Mouse (Mus musculus): Measurements from ENCODE around the gene Smarca5. TPM values are rescaled to one million over a fixed set of nuclear protein-coding genes. Genes with fewer than 3 reads are reported as not detected.

Gene Smarca5
- polyA plus RNA-seq, 1 experiment from 2014 or later: 51.6 TPM

DNA sequence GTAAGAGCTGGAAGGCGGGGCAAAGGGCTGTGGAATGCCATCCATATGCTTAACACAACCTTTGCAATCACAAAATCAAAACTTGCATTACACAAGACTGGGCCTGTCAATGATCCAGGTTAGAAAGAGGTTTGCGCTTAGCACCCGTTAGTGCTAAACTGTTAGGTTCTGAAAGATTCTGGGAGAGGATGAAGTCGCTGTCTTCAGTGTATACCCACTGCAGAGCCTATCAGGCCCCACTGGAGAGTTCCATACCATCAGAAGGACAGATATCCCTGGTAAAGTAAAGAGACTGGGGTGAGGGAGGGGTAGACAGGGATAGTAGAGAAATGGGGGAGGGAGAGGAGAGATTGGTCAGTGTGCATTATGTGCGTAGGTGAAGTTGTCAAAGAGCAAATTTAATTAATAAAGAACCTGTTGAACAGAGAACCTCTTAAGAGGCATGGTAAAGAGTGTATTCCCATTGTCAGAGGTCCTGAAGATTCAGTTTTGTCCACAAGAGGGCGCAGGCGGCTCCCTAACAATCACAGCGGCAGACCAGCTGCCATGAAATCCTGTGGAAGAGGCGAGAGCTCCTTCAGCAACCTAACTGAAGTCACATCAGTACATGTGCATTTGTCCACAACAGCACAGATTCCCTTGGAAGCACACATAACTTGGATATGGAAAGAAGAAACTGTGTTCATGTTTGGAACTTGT is 13.9 kb upstream of the Smarca5 start:
- Histone ChIP-seq H3K4me2 (no peak overlapping the region), H3K36me3 (ENCODE audit: control insufficient read depth, insufficient read depth, low read length) (no peaks in the 10 kb centered on the region), H3K9ac (ENCODE audit: low read depth, low read length) (no peak overlapping the region), H3K9me3 (replicated peaks; ENCODE audit: control insufficient read depth, low read length) (no peaks in the 10 kb centered on the region), H3K4me3 (ENCODE audit: low read depth, low read length) (no peak overlapping the region), H3K27me3 (ENCODE audit: control insufficient read depth, insufficient read depth, low read length) (no peaks in the 10 kb centered on the region), H3K27ac (ENCODE audit: low read depth, low read length) (no peak overlapping the region), H3K4me1 (ENCODE audit: control insufficient read depth, insufficient read depth, low read length) (peaks cover 4% of the 10 kb centered on the region; the same call in 1 of the 2 replicates)
- WGBS (ENCODE audit: insufficient replicate concordance): 27% methylated on average over 9 of the region's 9 CpGs
- peak; percentile 42; the same call in 1 of the 2 replicates for ATAC-seq (replicated peaks; ENCODE audit: insufficient number of reproducible peaks, low FRiP score, low TSS enrichment)

DNA sequence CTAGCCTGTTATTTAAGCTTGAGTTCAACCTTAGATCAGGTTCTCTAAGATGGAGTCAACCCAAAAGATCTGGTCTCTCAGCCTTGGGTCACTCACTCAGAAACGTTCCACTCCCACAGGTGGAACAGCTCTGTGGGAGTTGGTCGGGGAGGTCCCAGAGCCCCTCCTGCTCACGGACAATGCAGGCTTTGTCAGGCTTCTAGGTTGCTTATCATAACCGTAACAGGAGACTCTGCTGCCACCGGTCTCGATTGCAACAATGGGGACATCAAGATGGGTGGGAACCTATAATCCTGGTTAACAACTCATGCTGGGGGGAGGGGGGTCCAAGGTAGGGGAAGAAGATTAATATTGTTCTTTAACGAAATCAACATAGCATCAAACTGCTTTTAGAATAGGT is 13.1 kb upstream of the Smarca5 start:
- Histone ChIP-seq H3K9me3 (replicated peaks; ENCODE audit: control insufficient read depth, low read length) (no peaks in the 10 kb centered on the region), H3K4me2 (no peak overlapping the region), H3K36me3 (ENCODE audit: control insufficient read depth, insufficient read depth, low read length) (no peaks in the 10 kb centered on the region), H3K4me3 (ENCODE audit: low read depth, low read length) (no peak overlapping the region), H3K9ac (ENCODE audit: low read depth, low read length) (no peak overlapping the region), H3K27ac (ENCODE audit: low read depth, low read length) (no peak overlapping the region), H3K4me1 (ENCODE audit: control insufficient read depth, insufficient read depth, low read length) (peaks cover 4% of the 10 kb centered on the region; the same call in 1 of the 2 replicates), H3K27me3 (ENCODE audit: control insufficient read depth, insufficient read depth, low read length) (no peaks in the 10 kb centered on the region)
- no peak for ATAC-seq (replicated peaks; ENCODE audit: insufficient number of reproducible peaks, low FRiP score, low TSS enrichment)
- whole genome bisulfite sequencing (ENCODE audit: insufficient replicate concordance): 64% methylated on average over 7 of the region's 7 CpGs

DNA sequence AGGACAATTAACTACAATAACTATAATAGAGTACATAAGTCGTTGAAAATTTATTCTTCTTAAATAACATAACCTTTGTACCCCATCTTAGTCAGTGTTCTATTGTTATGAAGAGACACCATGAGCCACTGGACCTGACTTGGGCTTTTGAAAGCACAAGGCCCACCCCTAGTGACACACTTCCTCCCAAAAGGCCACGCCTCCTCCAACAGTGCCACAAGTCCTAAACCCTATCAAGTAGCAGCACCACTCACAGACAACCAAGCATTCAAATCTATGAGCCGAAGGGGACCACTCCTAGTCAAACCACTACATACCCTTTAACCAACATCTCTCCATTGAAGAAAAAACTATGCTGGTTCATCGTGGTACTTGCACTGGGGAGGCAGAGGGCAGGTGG is 9.8 kb upstream of the Smarca5 start:
- no peaks in the 10 kb centered on the region for H3K9me3 ChIP-seq (replicated peaks; ENCODE audit: control insufficient read depth, low read length)
- ATAC-seq (replicated peaks; ENCODE audit: insufficient number of reproducible peaks, low FRiP score, low TSS enrichment): no peak
- H3K4me3 ChIP-seq (ENCODE audit: low read depth, low read length): no peak overlapping the region
- H3K27me3 ChIP-seq (ENCODE audit: control insufficient read depth, insufficient read depth, low read length): no peaks in the 10 kb centered on the region
- no peak overlapping the region for H3K27ac ChIP-seq (ENCODE audit: low read depth, low read length)
- H3K9ac ChIP-seq (ENCODE audit: low read depth, low read length): no peak overlapping the region
- peaks cover 4% of the 10 kb centered on the region; the same call in 1 of the 2 replicates for H3K4me1 ChIP-seq (ENCODE audit: control insufficient read depth, insufficient read depth, low read length)
- no peaks in the 10 kb centered on the region for H3K36me3 ChIP-seq (ENCODE audit: control insufficient read depth, insufficient read depth, low read length)
- WGBS (ENCODE audit: insufficient replicate concordance): 81% methylated on average over 4 of the region's 4 CpGs
- no peak overlapping the region for H3K4me2 ChIP-seq

DNA sequence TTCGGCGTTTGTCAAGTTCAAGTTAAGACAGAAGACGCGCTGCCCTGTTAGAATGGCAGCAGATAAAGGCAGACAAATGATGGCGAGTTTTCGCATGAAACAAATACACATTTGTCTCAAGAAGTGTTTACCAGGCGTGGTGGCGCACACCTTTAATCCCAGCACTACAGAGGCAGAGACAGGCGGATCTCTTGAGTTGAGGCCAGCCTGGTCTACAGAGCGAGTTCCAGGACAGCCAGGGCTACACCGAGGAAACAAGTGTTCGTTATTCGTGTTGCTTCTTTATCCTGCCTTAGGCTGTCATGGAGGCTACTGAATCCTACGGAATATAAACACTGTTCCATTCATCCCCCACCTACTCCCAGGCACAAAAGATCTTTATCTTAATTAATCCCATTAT is 635 bp upstream of the Smarca5 start:
- Histone ChIP-seq H3K9me3 (replicated peaks; ENCODE audit: control insufficient read depth, low read length) (no peaks in the 10 kb centered on the region), H3K4me3 (ENCODE audit: low read depth, low read length) (peak overlapping the region; percentile 47), H3K27ac (ENCODE audit: low read depth, low read length) (peak overlapping the region; percentile 94), H3K27me3 (ENCODE audit: control insufficient read depth, insufficient read depth, low read length) (no peaks in the 10 kb centered on the region), H3K36me3 (ENCODE audit: control insufficient read depth, insufficient read depth, low read length) (peaks cover 7% of the 10 kb centered on the region), H3K9ac (ENCODE audit: low read depth, low read length) (peak overlapping the region; percentile 76), H3K4me1 (ENCODE audit: control insufficient read depth, insufficient read depth, low read length) (peaks cover 7% of the 10 kb centered on the region; the same call in 1 of the 2 replicates), H3K4me2 (peak overlapping the region; percentile 77)
- no peak for ATAC-seq (replicated peaks; ENCODE audit: insufficient number of reproducible peaks, low FRiP score, low TSS enrichment)
- 12% methylated on average over 14 of the region's 14 CpGs for WGBS (ENCODE audit: insufficient replicate concordance)

DNA sequence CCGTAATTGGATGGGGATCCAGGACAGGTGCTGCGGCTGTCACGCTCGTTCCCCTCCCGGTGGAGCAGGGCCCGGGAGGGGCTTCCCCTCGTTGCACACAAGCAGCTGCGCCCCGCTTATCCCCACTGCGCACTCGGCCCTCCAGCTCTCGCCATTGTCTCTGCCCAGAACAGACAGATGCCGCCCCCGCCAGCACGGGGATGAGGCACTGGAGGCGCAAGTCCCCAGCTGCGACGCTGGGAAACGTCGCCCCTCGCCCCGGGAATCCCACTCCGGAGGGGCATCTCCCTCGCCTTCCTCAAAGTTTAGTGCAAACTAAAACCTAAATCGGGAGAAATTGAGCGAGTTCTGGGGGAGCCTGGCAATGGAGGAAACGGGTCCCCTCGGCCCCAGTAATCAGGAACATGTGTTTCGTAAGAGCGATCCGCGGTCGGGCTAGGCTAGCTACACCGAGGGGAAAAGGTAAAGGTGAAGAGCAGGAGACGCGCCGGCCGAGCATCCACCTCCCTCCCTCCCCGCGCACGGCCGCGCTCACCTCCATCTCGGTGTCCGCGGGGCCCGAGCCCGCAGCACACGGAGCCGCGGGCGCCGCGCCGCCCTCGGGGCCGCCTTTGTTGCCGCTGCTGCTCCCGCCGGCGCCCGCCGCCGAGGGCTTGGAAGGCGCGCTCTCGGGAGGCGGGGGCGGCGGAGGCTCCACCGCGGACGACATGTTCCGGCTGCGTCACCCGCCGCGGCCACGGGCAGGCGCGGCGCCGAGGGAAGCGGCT is 726 bp downstream of the Smarca5 start:
- Histone ChIP-seq H3K27ac (ENCODE audit: low read depth, low read length) (peak overlapping the region; percentile 99), H3K9ac (ENCODE audit: low read depth, low read length) (peak overlapping the region; percentile 91), H3K9me3 (replicated peaks; ENCODE audit: control insufficient read depth, low read length) (no peaks in the 10 kb centered on the region), H3K4me3 (ENCODE audit: low read depth, low read length) (peak overlapping the region; percentile 97), H3K27me3 (ENCODE audit: control insufficient read depth, insufficient read depth, low read length) (no peaks in the 10 kb centered on the region), H3K36me3 (ENCODE audit: control insufficient read depth, insufficient read depth, low read length) (peaks cover 10% of the 10 kb centered on the region), H3K4me2 (peak overlapping the region; percentile 98), H3K4me1 (ENCODE audit: control insufficient read depth, insufficient read depth, low read length) (peaks cover 7% of the 10 kb centered on the region; the same call in 1 of the 2 replicates)
- under 1% methylated on average over 78 of the region's 84 CpGs for WGBS (ENCODE audit: insufficient replicate concordance)
- peak; percentile 56 for ATAC-seq (replicated peaks; ENCODE audit: insufficient number of reproducible peaks, low FRiP score, low TSS enrichment)

DNA sequence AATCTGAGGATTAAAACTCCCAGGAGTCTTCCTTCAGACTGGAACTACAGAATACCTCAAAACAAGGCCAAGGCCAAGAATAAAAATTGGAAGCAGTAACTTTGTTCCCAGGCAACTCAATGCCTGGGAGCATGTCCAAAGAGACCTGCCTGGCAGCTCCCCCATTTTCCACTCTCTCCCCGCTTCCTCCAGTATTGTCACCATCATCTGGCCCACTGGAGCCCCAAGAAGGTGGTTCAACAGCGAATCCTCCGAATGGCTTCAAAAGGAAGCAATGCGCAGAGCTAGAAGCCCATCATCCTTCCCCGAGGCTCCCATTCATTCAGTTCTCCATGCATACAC is 1.3 kb downstream of the Smarca5 start:
- Histone ChIP-seq H3K9me3 (replicated peaks; ENCODE audit: control insufficient read depth, low read length) (no peaks in the 10 kb centered on the region), H3K9ac (ENCODE audit: low read depth, low read length) (peak overlapping the region; percentile 91), H3K36me3 (ENCODE audit: control insufficient read depth, insufficient read depth, low read length) (peaks cover 12% of the 10 kb centered on the region), H3K27ac (ENCODE audit: low read depth, low read length) (peak overlapping the region; percentile 99), H3K27me3 (ENCODE audit: control insufficient read depth, insufficient read depth, low read length) (no peaks in the 10 kb centered on the region), H3K4me2 (peak overlapping the region; percentile 98), H3K4me1 (ENCODE audit: control insufficient read depth, insufficient read depth, low read length) (peaks cover 7% of the 10 kb centered on the region; the same call in 1 of the 2 replicates), H3K4me3 (ENCODE audit: low read depth, low read length) (peak overlapping the region; percentile 97)
- ATAC-seq (replicated peaks; ENCODE audit: insufficient number of reproducible peaks, low FRiP score, low TSS enrichment): no peak
- WGBS (ENCODE audit: insufficient replicate concordance): 0% methylated on average over 5 of the region's 5 CpGs

DNA sequence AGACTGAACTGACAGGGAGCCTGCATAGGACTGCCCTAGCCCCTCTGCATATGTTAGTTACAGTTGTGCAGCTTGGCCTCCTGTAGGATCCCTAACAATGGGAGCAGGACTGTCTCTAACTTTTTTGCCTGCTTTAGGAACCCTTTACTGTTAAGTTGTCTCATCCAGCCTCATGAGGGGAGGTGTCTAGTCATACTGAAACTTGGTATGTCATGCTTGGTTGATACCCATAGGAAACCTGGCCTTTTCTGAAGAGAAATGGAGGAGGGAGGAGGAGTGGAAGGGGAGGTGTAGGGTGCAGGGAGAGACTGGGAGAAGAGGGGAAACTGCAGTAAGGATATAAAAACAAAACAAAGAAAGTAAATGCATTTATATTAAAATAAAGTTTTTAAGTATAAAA is 7.0 kb downstream of the Smarca5 start:
- H3K36me3 ChIP-seq (ENCODE audit: control insufficient read depth, insufficient read depth, low read length): peaks cover 25% of the 10 kb centered on the region
- H3K9me3 ChIP-seq (replicated peaks; ENCODE audit: control insufficient read depth, low read length): no peaks in the 10 kb centered on the region
- ATAC-seq (replicated peaks; ENCODE audit: insufficient number of reproducible peaks, low FRiP score, low TSS enrichment): no peak
- no peaks in the 10 kb centered on the region for H3K27me3 ChIP-seq (ENCODE audit: control insufficient read depth, insufficient read depth, low read length)
- H3K4me3 ChIP-seq (ENCODE audit: low read depth, low read length): no peak overlapping the region
- H3K4me2 ChIP-seq: no peak overlapping the region
- H3K9ac ChIP-seq (ENCODE audit: low read depth, low read length): no peak overlapping the region
- no peaks in the 10 kb centered on the region; the same call in 1 of the 2 replicates for H3K4me1 ChIP-seq (ENCODE audit: control insufficient read depth, insufficient read depth, low read length)
- H3K27ac ChIP-seq (ENCODE audit: low read depth, low read length): no peak overlapping the region

DNA sequence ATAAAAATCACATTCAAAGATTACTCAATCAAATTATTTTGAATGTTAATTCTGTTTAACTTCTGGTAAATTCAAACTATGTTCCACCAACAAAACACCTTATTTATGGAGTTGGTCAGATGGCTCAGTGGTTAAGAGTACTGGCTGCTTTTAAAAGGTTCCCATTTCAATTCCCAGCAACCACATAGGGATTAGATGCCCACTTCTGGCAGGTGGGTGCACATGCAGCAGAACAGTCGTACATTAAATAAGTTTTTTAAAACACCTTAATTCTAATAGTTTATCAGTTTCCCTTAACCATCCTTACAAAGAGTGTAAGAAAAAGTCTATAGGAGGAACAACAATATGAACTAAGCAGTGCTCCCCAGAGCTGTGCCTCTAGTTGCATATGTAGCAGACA is 24.8 kb downstream of the Smarca5 start:
- no peak for ATAC-seq (replicated peaks; ENCODE audit: insufficient number of reproducible peaks, low FRiP score, low TSS enrichment)
- Histone ChIP-seq H3K9ac (ENCODE audit: low read depth, low read length) (no peak overlapping the region), H3K27me3 (ENCODE audit: control insufficient read depth, insufficient read depth, low read length) (no peaks in the 10 kb centered on the region), H3K9me3 (replicated peaks; ENCODE audit: control insufficient read depth, low read length) (no peaks in the 10 kb centered on the region; the same call in 1 of the 2 replicates), H3K36me3 (ENCODE audit: control insufficient read depth, insufficient read depth, low read length) (peaks cover 17% of the 10 kb centered on the region), H3K27ac (ENCODE audit: low read depth, low read length) (no peak overlapping the region), H3K4me2 (no peak overlapping the region), H3K4me1 (ENCODE audit: control insufficient read depth, insufficient read depth, low read length) (no peaks in the 10 kb centered on the region), H3K4me3 (ENCODE audit: low read depth, low read length) (no peak overlapping the region)
- 81% methylated on average over 1 of the region's 1 CpGs for WGBS (ENCODE audit: insufficient replicate concordance)
